Mouse (Mus musculus) kidney, postnatal 25 days (tissue): ENCODE measurements at regions not wholly inside any gene's neighbourhood (a gene's known extent, or its start where the extent isn't known, plus 50 kb on each side); places are given as distances from the start of the nearest gene placed in this dataset.
A peak's percentile ranks its signal among the peaks of the same experiment; 100 is the strongest.

Experiments
- DNase-seq, 2 experiments: peaks; one replicate each; pipeline ENCODE4 v3.0.0; 2021; ENCODE audit warnings: mixed read lengths in 2 of 2

DNA sequence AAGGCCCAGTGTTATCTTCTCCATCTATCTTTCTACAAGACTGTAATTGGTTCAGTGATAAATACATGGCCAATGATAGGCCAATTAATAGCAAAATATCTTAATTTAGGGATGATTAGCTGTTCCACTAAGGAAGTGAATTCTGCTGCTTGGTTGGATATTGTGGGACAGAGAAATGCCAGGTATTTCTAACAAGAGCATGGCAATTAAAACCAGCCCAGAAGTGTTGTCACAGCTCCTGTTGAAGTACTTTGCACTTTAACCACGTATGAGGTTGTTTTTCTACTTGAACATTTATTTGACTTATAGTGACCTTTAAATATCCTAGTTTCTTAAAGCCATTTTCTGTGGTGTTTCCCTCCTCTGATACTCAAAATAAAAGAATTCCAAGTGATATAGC, 65.7 kb upstream of the Acsl4 start:
- no peak for DNase-seq

DNA sequence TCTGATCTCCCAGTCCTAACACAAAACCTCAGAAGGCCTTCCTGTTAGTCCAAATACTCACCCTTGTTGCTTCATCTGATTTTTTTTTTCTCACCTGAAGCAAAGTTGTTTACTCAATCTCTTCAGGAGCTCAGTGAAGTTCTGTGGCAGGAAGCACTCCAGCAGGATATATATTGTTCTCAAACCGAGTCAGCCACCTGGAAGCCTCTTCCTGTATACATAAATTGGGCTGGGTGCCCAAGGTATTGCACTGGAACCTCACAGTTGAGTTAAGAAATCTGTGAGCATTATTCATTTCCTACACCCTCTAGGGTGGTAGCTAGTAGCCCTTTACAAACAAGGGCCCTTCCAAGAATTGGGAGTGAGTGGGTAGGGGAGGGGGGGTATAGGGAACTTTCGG, 73.8 kb upstream of the Acsl4 start:
- no peak for DNase-seq

DNA sequence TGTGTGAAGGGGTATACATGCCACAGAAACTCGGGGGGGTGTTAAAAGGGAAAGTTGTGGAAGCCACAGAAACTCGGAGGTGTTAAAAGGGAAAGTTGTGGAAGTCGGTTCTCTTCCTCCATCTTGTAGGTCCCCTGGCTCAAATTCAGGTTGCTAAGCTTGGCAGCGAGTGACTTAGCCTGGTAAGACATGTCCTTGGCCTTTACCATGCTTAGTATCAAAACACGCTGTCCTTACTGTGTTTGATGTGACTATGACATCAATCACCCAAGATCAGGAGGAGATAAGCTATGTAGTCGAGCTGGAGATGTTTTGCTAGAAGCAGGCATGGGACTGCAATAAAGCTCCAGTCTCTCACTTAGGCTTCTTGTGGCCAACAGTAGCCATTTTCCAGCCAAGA, 74.4 kb upstream of the Acsl4 start:
- DNase-seq, result no peak

DNA sequence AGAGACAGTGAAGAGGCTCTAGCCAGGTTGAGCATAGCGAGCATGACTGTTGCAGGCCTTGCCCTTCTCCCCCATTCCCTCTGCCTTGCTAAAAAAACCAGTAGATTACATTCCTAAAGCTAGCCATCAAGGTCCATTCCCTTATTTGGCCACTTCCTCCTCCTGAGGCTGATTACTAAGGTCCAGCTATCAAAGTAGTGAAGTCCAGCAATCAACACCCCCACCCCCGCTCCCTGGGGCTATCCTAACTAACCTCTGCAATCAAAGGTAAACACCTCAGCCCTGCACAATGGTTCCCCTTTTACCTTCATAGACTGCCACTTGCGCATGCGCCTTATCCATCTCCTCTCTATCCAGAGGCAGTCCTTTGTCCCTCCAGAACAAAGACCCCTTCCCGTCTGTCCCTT, 77.5 kb upstream of the Acsl4 start:
- DNase-seq, result peak; percentile 51 to 65

DNA sequence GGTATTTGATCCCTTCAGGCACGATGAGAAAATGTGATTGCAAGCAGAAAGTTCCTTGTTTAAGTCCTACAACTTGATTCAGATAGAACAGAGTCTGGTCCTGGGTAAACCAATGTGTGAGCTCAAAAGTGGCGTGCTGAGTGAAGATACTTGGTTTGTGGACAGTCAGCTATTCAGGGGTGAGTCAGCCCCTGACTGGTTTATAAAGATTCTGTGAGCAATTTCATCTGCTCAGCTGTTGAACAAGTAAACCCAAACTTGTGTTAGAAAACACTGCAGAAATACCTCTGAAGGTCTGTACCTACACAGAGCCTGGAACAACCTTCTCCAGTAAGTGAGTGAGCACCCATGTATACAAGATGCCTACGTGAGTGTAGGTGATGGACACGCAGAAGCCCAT, 78.1 kb upstream of the Acsl4 start:
- no peak for DNase-seq

DNA sequence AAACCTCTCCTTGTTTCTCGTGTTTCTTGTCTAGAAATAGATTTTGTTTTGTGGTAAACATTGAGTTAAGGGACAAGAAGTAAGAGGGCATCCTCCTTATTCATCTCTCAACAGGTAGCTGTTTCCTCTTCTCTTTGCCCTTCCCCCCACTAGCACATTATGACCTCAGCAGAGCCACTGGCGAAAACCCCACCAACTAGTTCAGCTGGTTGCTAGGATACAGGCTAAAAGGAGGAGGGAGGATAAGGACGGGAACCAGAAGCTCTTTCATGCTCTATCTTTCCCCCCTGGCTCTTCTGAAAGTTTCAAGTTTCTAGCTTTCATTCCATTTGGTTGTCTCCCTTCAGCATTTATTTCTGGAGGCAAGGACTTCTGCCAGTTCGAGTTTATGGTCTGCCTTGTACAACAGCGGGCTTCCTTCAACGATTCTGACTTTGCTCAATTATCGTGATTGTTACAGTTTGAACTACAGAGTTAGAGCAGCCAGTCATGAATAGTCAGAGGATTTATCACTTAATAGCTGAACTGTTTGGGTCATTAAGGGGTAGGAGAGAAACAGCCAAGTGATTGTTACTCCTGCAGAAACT, 78.8 kb upstream of the Acsl4 start:
- DNase-seq, result no peak

DNA sequence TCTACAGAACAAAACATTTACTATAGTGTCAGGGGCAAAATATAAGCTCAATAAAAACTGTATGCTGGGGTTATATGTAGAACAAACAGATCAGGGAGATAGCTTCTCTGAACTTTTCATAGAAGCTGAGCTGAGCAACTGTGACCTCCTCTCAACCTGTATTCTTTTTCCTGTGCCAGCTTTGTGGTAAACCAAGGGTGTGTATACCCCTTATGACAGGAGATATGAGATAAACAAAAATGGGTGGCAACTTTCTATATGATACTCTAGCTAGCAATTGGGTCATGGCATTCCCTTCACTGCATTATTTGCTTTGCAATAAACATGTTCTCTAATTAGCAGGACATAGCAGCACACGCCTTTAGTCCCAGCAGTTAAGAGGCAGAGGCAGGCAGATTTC, 79.7 kb upstream of the Acsl4 start:
- DNase-seq, result no peak

DNA sequence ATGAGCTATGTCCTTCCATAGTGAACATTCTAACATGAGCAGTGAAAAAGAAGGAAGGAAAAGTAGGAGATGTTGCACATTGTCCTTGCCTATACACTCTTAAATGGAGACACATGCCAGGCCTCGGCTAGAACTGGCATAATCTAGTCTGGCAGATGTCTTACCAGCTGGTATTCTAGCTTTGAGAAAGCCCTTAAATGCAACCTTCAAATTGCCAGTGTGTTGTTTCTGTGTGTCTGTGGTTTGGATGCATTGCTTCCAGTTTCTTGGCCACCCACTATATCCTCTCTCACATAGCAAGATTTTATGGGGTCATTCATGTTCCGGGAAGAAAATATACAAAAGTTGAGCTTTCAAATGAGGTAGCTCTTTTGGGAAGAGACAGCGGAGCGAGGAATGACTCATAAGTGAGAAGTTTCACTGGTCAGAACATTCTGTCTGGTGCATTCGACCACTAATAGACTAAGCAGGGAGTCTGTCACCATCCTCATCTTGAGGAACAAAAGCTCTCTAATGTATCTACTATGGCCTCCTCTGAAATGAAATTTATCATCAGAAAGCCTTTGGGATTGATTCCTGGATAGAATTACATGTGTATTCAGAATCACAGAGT, 91.0 kb upstream of the Acsl4 start:
- no peak for DNase-seq

DNA sequence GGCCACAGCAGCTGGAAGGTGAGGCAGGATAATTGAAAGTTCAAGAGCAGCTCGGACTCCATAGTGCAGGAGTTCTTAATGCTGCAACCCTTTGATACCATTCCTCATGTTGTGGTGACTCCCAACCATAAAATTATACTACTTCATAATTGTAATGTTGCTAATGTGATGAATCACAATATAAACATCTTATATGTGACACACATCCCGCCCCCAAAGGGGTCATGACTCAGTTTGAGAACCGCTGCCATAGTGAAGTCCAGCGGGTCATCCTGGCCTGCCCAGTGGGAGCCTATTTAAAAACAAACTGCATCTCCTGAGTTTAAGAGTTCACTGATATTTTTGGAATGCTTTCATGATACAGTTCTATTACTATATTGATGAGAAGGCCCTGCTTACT, 97.7 kb upstream of the Acsl4 start:
- DNase-seq, result no peak

DNA sequence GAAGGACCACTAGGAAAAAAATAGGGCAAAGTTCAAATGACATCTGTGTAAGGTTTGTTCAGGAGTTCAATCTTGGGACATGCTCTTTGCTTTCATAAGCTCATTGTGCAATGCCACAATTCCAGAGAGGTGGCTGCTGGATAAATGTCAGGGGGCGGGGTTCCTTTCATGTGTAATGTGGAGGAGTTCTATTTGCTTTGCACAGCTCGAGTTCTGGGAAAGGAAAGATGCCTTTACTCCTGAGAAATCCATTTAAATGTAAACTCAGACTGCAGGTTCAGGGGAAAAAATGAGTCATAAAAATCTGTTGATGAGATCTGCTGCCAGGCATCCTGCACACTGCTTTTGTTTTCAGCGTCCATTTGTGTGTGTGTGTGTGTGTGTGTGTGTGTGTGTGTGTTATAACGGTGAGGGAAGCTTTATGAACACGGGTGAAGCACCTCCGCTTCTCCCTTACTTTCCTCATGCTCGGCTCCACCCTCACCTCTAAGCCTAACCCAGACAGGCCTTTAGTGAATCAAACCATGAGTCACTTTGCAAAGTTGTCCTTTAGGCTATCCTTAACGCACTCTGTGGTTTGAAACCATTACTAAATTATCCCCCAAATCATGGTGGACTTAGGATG, 99.9 kb upstream of the Acsl4 start:
- DNase-seq, result peak; percentile 4 to 69

DNA sequence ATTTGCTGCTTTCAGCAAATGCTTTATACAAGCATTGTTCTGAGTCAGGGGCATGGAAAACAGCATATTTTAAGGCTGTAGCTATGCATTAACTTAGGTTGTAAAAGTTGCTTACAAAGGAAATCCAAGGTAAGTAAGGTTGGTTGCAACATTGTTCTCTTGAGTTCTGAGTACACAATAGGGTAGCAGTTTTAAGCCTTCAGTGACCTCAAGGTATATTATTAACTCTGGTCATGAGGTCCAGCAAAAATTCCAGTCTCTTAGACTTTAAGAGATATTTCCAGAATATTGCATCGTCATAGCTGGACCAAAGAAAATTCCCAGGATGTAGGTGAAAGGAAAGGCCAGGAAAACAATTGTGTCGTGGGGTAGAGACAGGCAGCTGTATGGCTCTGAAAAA, 110.8 kb upstream of the Acsl4 start:
- DNase-seq, result no peak

DNA sequence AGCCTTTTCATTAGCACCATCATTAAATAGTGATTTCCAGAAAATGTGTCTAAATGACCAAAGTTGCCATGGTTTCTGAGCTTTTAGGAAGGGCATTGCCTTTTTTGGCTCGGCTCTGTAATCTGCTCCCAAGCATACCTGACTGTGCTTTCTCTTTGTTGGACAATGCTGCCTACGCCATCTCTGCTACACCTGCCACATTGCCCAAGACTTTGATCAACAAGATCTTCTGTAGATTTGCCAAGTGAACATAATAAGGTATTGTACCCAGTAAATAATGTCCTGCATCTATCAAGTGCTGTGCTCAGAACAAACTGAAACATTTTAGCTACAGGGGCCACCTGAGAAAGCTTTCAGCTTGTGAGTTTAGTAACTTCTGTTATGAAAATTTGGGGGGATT, 114.6 kb upstream of the Acsl4 start:
- DNase-seq, result no peak

DNA sequence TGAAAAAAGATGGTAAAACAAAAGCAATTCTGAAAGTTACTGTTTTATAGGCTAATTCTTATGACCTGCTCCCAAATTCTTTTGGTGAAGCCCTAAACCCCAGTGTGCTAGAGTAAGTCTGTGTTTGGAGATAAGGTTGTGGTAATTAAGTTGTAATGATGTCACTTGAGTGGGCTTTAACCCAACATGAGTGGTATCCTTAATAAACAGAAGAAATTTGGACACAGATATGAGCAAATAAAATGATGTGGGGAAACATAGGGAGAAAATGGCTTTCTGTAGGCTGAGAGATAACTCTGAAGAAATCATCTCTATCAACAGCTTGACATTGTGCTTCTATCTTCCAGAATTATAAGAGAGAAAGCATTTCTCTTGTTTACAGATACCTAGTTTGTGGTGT, 117.1 kb upstream of the Acsl4 start:
- DNase-seq, result no peak

DNA sequence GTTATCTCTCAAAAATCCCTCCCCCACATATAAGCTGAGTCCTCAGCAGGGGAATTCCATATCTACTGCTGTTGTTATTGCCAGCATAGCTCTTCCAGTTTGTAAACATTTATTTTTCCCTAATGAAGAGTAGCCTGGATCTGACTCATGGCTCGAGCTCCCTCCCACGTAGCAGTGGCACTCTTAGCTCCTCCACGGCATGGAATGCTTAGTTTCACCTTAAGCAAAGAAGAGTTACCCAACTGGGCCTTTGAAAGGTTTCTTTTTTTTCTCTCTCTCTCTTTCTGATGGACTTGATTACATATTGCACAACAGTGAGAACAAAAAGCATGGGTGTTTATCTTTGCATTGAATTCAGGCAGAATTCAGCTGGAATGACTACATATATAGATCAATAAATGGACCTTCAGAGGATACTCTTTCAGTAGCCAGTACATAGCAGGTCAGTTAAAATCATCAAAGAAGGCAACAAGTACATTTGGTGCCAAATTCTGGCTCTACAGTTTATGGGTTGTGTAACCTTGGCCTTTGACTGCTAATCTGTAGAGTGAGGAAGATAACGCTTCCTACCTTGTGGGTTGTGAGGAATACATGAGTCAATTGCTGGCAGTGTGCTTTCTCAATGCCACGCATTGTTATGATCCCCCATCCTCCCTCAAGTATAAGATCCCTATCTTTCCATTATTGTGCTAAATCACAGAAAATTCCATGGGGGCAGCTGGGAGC, 126.2 kb upstream of the Acsl4 start:
- DNase-seq, result no peak

DNA sequence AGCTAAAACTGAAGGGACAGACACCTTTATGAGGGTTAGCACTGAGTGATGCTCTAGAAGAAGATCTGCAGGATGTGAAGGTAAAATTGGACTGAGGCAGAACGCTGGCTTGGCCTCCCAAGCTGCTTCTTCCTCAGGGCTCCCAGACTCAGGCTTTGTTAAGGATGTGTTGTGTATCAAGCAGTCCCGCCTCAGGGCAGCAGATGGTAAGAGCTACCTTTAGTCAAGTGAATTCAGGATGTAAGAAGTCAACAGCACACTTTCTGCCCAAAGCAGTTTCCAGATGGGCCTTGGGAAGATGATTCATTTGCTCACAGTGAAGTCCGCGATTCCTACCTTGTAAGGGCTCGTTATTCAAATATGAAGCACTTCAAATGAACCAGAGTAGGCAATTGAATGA, 126.9 kb upstream of the Acsl4 start:
- DNase-seq, result no peak

DNA sequence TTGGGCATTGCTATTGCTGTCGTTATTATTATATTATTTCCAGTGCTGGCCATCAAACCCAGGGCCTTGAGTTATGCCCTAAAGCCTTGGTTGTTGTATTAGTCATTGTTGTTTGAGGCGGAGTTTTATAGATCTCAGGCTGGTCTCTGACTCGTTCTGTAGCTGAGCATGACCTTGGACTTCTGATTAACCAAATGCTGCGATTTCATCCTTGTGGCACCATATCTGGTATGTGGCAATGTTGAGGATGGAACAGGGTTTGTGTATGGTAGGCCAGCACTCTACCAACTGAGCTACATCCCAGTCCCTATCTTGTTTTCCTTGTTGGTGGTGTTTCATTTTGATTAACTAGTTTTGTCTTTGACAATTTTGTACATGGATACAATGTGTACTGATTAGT, 130.7 kb upstream of the Acsl4 start:
- DNase-seq, result no peak

DNA sequence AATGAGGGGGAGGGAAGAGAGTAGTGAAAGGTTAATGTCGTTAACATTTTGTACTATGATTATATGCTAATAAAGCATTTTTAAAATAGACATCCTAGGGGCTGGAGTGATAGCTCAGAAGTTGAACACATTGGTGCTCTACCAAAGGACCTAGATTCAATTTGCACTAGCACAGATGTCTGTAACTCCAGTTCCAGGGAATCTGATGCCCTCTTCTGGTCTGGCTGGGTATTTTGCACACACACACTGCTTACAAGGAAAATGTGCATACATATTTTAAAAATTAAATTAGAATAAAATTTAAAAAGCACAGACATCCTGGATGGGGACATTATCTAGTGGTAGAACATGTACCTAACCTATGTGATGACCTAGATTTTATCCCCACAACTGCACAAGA, 136.6 kb upstream of the Acsl4 start:
- peak; percentile 36 to 56 for DNase-seq

DNA sequence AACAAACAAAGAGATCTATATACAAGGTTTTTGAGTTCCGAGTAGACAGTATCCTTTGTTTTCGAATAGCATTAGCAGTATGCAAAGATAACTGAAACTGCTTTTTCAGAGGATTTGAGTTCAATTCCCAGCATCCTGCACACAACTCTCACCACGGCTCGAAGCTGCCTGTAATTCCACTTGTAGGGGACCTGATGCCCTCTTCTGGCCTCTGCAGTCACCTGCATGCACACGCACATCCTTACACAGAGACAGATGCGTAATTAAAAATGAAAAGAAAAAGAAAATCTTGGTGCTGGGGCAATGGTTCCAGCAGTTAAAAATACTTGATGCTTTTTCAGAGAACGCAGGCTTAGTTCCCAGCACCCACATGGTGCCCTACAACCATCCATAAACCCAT, 139.6 kb upstream of the Acsl4 start:
- DNase-seq, result peak in 1 of 2 experiments; percentile 3

DNA sequence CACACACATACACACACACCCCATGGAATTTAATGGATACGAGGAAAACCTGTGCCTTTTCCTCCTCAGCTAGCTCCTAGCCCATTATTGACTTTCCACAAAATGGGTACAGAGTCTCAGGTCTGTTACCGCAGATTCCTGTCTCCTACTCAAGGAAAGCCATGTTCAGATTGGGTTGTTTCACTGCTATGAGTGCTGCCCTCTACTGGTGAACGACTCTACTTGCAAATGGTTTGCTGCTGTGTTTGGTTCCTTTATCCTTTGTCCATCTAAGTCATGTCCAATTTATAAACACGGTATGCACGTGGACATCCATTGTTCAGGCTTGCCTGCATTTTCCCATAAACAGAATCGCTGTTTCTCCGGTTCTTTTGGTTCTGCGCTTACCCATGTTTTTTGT, 144.4 kb upstream of the Acsl4 start:
- DNase-seq, result peak in 1 of 2 experiments; percentile 36

DNA sequence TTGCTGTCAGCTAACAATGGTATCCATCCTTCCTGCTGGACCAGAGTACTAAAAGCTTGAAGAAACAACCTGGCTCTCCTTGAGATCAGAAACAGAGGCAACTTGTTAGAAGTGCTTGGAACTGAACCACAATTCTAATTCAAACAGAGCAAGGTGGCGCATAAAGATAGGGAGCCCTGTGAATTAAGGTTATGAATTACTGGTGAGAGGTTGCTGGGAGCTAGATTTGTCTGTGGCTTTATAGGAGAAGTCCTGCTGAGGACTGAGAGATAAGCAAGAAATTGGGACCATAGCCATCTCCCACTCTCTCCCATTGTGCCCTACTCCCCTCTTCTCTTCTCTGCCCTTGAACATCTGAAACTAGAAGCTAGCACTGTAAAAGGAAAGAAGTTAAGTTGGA, 145.2 kb upstream of the Acsl4 start:
- DNase-seq, result no peak

DNA sequence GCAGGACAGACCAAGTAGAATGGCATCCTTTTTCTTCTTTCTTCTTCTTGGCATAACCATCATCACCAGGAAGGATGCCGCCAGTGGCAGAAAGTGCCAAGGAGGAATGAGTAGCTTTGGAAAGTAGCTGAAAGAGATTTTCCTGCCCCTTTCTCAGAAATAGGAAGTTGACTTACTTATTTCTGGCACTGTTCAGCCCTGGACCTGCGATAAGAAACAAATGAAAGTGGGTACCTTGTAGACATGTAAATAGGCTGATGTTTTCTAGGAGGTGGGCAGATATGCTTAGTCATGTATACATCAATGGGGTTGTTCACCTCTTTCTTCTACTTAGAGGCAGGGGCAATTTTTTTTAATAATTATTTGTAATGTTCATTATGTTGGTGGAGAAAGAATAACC, 145.3 kb upstream of the Tmem164 start:
- DNase-seq, result no peak

DNA sequence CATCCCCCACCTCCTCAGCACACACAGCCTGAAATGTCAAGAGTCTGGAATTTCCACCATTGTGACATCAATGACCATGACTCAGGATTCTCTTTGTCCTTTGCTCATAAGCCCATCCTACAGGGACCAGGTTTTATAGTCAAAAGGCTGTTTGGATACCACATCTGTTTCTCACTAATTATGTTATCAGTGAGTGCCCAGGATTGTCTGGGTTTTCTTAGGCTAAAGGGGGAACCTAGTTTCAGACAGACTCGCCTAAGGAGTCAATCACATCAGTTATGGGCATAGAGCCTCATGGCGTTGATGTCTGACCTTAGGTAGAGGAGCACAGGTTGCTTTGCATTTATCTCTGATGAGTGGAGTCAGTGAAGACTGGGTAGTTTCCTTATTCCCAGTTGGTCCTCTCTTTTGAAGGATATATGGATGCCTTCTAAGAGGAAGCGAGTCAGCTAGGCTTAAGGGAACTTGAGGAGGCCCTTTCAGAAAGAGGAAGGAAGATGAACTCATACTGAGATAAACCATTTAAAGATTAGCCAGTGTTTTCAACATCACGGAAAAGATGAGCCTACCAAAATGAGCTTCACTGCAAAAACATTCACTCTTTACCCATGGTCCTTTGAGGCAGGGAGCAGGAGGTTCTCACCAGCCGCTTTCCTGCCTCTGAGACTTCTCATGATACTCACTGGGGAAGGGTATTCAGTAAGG, 143.8 kb upstream of the Tmem164 start:
- DNase-seq, result no peak

DNA sequence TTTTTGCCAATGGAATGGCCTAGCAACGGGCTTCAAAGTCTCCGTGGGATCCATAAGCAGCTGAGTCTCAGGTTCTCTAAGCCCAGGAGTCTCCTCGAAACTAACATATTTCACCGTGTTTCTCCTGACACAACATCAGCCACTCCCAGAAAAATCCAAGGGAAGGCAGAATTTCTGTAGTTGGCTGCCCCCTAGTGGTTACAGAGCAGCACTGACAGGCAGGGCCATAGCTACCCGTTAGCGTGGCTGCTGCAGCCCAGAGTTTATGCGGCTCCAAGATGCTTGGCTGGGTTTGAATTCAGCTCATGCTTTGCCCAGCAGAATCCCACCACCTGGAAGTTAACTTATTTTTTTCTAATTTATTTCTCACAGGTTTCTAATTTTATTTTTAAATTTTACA, 140.9 kb upstream of the Tmem164 start:
- DNase-seq, result peak; percentile 39 to 51

DNA sequence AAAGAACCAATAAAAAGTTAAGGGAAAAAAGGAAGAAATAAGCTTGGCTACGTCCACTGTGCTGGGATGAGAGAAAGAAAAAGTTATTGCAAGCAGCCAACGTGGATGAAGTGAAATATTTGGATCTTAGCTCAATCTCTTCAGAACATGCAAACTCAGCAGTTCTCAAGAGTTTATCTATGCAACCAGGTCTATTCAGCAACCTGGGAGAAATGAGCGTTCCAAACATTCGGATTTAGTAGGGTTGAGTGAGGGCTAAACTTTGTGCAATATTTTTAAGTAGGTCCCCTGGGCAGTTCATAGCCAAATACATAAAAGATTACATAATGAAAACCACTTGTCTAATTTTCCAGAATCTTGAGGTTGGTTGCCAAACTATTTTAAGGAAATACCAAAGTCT, 129.0 kb upstream of the Tmem164 start:
- no peak for DNase-seq
